Mouse (Mus musculus) layer of hippocampus, adult 18-20 months (tissue): ENCODE measurements around the gene Lypd6b. TPM values are rescaled to one million over a fixed set of nuclear protein-coding genes. Genes with fewer than 3 reads are reported as not detected.

ENCODE experiments used
- DNase-seq, 2 experiments: peaks; one replicate each; pipeline ENCODE4 v3.0.0; 2022; ENCODE audit warnings: low spot score in 2 of 2
- total RNA-seq, 2 experiments: library from RNA; stranded (reverse); gene quantifications; 2 replicates each; pipeline ENCODE4 v1.2.3; 2021

Lypd6b gene
- total RNA-seq, 2 experiments from 2014 or later: 3.5 to 4.7 TPM

GRCm38 (mm10) chr2:49868116-49868858 is 80.8 kb downstream of the Lypd6b start:
- DNase-seq: no peak

- peak; percentile 11 to 53 for DNase-seq
Measured at GRCm38 (mm10) chr2:49869044-49869443, 81.6 kb downstream of the Lypd6b start.

DNA sequence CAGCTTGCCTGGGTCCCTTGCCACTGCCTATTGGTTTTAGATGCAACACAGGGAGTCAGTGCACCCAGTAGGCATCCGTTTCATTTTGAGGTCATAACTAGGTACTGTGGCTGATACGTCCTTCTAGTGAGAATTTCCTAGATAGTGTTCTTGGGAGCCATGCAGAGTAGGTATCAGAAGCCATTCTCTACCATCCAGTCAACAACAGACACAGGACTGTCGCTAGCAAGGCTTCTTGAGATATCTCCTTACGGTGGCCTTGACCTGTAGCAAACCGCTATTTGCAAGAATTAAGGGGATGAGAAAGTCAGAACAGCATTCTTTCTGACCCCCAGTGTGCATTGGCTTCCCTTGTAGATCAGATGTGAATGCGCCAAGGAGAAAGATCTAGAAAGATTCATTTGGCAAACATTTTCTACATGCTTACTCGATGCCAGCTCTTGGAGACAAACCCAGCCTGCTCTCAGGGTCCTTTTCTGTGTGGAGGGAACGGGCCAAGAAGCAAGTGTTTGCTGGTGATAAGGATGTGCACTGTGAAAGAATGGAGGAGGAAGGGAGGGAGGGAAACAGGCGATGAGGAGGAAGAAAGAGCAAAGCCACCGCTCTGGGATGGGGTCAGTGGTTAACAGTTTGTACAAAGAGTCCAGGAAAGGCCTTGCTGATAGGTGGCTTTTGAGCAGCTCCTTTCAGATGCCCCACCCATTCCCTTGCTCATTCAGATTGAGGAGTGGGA is 82.5 kb downstream of the Lypd6b start:
- no peak for DNase-seq

GRCm38 (mm10) chr2:49871012-49871411 is 83.5 kb downstream of the Lypd6b start:
- no peak for DNase-seq

GRCm38 (mm10) chr2:49880507-49880906 is 93.0 kb downstream of the Lypd6b start:
- no peak for DNase-seq

- no peak for DNase-seq
Measured at GRCm38 (mm10) chr2:49881002-49881401, 93.5 kb downstream of the Lypd6b start.

GRCm38 (mm10) chr2:49882461-49882860 is 95.0 kb downstream of the Lypd6b start:
- no peak for DNase-seq

- no peak for DNase-seq
Measured at GRCm38 (mm10) chr2:49883990-49884389, 96.5 kb downstream of the Lypd6b start.

DNA sequence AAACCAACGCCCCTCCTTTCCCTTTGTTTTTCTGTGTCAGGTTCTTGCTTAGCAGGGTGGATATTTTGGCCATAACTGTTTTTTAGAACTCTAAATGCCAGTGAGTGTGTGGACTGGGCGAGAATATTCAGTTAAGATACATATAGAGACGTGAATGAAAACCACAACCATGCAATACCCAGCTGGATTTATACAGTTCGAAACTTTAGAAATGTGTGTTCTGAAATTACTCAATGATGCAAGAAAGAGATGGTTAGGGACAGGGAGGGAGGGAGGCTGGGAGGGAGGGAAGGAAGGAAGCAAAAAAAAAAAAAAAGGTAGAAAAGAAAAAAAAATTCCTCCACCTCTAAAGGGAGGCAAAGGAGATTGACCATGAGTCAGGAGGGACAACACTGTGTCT is 98.7 kb downstream of the Lypd6b start:
- DNase-seq: no peak

GRCm38 (mm10) chr2:49888346-49888745 is 100.9 kb downstream of the Lypd6b start:
- no peak for DNase-seq

- no peak for DNase-seq
Measured at GRCm38 (mm10) chr2:49890727-49891126, 103.2 kb downstream of the Lypd6b start.

- DNase-seq: no peak
Measured at GRCm38 (mm10) chr2:49909838-49910407, 122.4 kb downstream of the Lypd6b start.

GRCm38 (mm10) chr2:49911296-49912034 is 124.0 kb downstream of the Lypd6b start:
- no peak for DNase-seq

DNA sequence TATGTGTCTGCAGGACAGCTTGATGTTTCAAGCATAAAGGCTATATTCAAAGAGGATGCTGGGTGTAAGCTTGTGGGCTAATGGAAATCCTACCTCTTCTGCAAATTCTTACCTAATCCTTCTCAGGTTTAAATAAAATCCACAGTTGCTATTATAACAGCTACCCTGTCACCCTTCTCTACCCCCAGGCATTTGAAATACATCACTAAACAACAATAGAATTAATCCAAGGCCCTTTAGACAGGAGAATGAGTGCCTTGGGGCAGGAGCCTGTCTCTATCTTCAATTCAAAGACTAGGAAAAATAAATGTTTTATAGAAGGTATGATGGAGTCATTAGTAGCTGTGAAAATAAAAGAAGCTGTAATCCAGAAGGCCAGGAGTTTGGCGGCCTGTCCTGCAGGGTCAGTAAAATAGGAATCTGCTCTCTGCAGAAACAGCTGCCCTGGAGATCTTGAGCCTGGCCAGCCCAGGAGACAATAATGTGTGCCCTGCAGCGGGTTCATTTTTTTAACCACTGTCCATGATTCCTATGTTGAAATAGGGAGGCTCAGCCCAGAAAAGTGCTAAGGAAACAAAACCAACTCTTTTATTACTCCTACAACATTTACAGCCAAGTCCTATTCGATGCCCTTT is 124.9 kb downstream of the Lypd6b start:
- DNase-seq: no peak

DNA sequence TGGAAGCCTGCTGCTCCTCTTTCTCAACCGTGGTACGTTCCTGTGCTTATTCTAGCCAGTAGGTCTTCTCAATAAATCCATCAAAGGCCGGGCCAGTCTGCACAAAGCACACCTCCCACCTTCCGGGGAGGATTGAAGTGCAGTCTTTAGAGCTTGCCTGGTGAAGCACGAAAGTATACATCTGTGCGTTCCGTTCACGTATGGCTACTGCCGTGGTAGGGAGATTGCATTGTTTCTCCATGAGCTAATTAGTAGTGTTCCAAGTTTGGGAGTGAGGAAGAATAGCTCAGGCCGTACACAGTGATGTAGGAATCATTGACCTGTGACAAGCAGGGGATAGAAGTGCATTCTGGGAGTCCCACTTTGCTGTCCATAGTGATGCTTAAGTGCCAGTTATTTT is 130.0 kb downstream of the Lypd6b start:
- DNase-seq: no peak

DNA sequence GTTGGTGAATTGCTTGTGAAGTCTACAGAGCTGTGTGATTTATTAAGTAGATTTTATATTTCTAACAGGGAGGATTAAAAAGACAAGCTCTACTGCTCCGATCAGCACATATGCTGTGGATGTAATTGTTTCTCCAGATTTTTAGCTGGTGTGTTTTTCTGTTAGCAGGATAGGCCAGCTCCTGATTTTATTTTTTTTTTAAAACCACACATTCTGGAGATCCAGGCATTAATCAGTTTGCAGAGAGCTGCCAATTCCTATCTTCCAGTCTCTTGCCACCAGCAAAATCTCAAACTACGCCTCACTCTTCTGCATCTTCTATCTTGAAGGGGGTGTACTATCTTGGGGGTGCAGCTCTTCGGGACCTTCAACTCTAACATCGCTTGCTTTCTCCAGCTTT is 130.6 kb downstream of the Lypd6b start:
- DNase-seq: no peak

- peak in 1 of 2 experiments; percentile 10 for DNase-seq
Measured at GRCm38 (mm10) chr2:49918692-49919091, 131.2 kb downstream of the Lypd6b start.

- no peak for DNase-seq
Measured at GRCm38 (mm10) chr2:49921948-49922347, 134.5 kb downstream of the Lypd6b start.

DNA sequence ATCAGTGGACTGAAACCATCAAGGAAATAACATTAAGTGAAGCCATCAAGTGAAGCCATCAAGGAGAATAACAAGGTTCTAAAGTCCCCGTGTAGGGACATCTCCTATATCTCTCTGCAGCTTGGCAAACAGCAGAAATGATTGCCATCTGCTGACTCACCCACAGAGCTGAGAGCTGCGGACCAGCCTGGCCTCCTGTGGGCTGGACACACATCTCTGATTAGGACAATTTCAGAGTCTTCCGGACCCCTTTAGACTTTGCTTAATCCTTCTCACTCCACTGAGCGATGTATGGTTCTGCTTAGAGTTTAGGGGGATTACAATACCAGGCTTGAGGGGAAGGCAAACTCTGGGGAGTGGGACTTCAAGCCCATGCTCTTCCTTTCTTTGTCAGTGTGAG is 135.3 kb downstream of the Lypd6b start:
- DNase-seq: no peak

GRCm38 (mm10) chr2:49926186-49926585 is 138.7 kb downstream of the Lypd6b start:
- no peak for DNase-seq

DNA sequence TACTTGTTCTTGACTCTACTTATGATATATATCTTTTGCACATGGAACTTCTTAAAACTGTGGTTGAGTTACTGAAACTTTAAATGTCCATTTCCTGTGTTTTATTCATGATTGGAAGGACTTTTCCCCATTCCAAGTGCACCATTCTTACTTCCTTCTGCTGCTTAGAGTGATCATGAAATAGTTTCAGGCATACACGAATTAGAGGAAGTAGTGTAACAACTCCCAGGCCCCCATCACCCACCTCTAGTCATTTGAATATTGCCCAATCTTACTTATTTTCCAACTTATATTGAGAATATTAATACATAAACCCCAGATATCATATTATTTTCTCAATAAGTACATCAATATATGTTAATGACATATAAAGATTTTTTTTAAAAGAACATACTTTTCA is 139.9 kb downstream of the Lypd6b start:
- DNase-seq: no peak
